Mouse (Mus musculus) urinary bladder, postnatal 10 days (tissue): ENCODE data around the gene Sebox.

Experiments
- DNase-seq: peaks from one replicate; pipeline ENCODE4 v3.0.0; 2022; ENCODE audit warnings: low spot score

Sebox gene

GRCm38 (mm10) chr11:78534516-78534915 lies 31.3 kb downstream of the Sebox start:
- no peak for DNase-seq

DNA sequence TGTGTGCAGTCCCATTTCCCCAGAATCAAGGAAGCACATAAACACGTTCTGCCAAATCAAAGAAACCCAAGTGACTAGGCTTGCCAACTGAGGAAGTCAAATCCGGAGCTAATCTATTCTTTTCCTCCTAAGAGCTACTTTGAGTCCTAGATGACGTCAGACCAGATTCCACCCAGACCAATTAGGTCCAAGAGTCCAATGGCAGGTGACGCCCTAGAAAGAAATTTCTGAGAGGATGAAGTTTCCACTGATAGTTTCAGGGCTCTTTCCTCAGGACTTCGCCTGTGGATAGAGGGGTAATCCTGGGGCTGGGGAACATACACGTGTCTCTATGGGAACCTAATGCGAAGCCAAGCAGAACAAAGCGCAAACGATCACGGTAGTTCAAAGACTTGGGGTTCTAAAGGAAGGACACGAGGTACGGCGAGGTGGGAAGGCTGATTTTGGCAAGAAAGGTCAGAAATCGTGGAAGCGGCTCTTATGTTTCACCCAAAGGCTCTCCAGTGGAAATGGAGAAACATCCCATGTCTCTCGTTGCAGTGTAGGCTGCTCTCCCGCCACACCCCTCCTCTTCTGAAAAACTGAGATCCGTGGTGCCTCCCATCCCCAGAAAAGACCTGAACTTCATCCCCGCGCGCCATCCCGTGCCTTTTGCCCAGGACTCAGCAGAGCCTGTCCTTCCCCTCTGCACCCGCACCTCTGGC lies 32.3 kb downstream of the Sebox start:
- no peak for DNase-seq

DNA sequence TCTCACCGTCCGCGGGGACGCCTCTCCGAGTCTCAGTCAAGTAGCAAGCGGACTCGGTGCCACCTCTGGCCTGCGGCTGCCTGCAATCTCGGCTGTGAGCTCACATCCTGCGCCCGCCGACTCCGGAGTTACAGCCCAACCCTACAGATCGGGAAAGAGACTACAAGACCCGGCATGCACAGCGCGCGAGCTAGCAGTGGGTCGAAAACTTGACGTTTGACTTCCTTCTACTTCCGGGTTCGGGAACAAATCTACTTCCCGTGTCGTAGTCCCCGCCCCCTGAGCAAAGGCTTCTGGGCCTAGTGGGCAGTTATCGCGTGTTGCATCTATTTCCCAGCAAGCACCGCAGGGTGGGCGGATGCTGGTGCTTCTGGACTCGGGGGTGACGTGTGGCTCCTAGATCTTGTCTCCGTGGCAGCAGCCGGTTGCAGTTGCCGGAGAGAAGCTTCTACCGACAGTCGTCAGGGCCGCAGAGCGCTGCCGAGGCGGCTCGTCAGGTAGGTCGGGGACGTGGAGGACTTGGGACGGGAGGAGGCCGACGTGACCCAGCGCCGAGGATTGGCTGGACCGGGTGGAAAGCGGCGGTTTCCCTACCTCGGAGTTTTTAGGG lies 32.9 kb downstream of the Sebox start, which contains the start of the genes Tnfaip1 and Ift20:
TSS of gene Tnfaip1 (minus strand) at position 253 of the 610 bp plus-strand sequence.
TSS of gene Ift20 (plus strand) at position 282 of the 610 bp plus-strand sequence.
- peak; percentile 85 for DNase-seq

DNA sequence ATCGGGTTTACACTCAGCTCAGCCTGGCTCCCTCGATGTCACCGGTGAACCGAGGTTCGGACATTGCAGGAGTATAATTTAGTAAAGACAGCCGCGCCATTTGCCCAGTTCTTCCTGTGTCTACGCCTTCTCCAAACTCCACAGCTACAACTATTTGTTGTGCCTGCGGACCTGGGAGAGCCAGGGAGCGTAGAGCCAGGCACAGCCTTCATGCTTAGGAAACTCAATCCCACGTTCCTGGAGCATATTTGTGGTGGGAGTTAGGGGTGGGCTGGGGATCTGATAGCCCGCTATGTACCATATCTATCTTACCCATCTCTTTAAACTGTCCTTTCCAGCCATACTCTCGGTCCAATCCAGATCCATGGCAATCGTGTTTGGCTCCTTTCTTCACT lies 33.4 kb downstream of the Sebox start:
- no peak for DNase-seq

GRCm38 (mm10) chr11:78540358-78540757 lies 37.1 kb downstream of the Sebox start:
- DNase-seq: no peak

DNA sequence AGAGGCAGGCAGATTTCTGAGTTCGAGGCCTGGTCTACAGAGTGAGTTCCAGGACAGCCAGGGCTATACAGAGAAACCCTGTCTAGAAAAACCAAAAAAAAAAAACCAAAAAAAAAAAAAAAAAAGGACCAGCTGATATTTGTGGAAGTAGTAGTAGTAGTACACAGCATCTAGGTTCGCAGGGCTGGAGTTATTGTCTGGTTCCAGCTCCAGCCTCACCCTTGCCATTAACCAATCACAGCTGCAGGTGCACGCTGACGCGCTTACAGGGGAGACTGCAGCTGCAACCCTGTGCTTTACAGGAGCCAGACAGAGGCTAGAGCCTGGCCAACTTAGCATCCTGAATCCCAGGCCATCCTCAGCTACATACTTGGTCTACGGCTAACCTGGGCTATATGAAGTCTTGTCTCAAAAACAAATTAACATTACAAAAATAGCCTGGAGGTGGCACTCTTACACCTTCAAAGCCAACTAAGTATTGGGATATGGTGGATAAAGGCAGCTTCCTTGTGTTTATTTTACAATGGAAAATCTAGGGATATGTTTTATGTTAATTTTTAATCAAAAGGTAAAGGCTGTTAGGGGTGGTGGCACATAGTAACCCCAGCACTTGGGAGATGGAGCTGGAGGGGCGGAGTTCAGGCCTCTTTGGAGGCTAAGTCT lies 41.3 kb downstream of the Sebox start:
- DNase-seq: no peak

GRCm38 (mm10) chr11:78545181-78545580 lies 41.9 kb downstream of the Sebox start:
- no peak for DNase-seq

DNA sequence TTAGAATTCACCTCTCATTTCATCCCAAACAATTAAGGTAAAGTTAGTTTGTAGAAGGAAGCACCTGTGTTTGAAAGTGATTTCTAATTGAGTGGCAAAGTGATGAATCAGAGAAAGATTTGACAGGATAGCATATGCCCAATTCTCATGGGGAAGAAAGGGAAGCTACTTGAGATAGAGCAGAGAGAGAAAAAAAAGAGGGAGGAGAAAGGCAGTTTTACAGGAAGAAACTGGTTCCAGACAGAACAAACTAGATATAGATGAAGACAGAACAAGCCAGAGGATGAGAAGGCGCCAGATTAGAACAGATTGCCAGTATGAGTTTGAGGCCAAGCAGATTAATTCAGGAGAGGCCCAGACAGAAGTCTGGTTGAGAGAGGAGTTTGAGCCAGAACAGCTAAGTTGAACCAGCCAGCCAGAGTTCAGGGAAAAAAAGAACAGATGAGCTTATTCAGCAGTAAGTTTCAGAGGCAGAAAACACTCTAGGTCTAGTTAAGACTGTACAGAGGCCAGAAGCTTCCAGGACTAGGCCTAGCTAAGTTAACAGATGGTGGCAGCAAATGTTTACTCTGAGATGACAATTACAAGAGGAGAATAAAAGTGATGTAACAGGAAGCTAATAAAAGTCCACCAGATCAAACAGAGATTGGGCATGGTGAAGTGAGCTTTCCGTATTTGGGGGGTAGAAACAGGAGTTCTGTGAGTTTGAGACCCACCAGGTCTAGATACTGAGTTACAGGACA lies 44.6 kb downstream of the Sebox start:
- no peak for DNase-seq

- DNase-seq: no peak
Measured at GRCm38 (mm10) chr11:78549491-78549987, 46.3 kb downstream of the Sebox start.

DNA sequence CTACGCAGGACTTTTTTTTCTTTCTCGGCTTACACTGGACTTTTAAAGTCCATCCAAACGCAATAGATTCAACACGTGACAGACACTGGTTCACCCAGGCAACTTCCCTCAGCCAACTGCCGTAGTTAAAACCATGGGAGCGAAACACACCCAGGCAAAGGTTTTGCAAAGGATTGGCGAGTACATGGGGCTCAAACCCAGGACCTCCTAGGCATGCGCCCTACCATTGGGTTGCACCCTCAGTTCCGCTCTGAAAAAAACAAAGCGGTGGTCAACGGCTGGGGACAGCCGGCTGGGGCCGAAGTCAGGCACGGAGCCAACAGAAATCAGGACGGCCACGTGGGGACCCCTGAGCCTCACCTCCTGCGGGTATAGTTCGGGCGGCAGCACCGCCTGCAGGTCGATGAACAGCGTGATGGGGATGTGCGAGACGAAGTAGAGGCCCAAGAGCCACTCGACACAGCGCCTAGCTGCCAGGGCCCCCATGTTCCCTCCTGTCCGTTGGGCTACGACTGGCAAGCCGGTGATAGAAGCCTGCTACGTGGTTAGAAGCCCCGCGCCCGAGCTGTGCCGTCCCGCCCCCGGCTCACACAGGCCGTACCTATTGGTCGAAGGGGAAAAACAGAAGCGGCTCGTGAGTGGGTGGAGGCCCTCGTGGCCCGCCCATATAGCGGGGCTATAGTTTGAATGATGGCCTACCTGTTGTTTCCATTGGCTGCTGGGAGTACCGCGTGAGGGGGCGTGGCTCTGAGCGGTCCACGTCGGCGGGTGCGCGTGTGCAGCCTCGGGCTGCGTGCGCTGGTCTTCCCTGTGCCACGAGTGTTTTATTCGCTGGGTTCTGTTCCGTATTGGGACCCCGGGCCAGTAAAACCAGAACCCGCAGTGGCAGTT lies 47.2 kb downstream of the Sebox start, which contains the start of gene Tmem97:
TSS of gene Tmem97 (minus strand) at position 610 of the 891 bp plus-strand sequence.
- peak; percentile 76 for DNase-seq

GRCm38 (mm10) chr11:78551059-78551398 lies 47.8 kb downstream of the Sebox start:
- no peak for DNase-seq
